Mouse (Mus musculus): ENCODE results near the gene Naalad2. TPM values are rescaled to one million over a fixed set of nuclear protein-coding genes. Genes with fewer than 3 reads are reported as not detected.
"Not testable (repeated sequence)": the region's sequence is repeated elsewhere in the genome, so short reads cannot be mapped to it uniquely, and the experiment has no call there.

The Naalad2 gene
- total RNA-seq (2014; rRNA removed; ENCODE audit: low replicate concordance) (3.0 and 15.8 TPM in 2 replicates), polyA plus RNA-seq (2015; fragmentation: Nextera tagmentation; extraction: Ambion mirVana) (4.5 and 4.7 TPM in 2 replicates)

GRCm38 (mm10) chr9:18402895-18403294, at the start of gene Naalad2:
Gene Naalad2, minus strand, starts transcription at chr9:18402995.
- not testable (repeated sequence) for DNase-seq (ENCODE audit: low spot score); ATAC-seq (ENCODE audit: insufficient read depth, low read depth); H3K4me1 ChIP-seq (ENCODE audit: control insufficient read depth, insufficient read depth); H3K9ac ChIP-seq (replicated peaks; ENCODE audit: low read depth, low read length); H3K4me3 ChIP-seq (ENCODE audit: low read depth, low read length); H3K9me3 ChIP-seq (replicated peaks; ENCODE audit: control insufficient read depth, low read length); H3K36me3 ChIP-seq (replicated peaks; ENCODE audit: control insufficient read depth, insufficient read depth, low read length); H3K27ac ChIP-seq (ENCODE audit: low read depth); H3K4me2 ChIP-seq (ENCODE audit: low read depth, low read length); H3K27me3 ChIP-seq (ENCODE audit: control insufficient read depth, insufficient read depth, low read length)
- whole genome bisulfite sequencing = 63% methylated on average over 2 of the region's 2 CpGs

GRCm38 (mm10) chr9:18431687-18432086, 28.9 kb upstream of the Naalad2 start:
- DNase-seq (ENCODE audit: low spot score) (no peak), ATAC-seq (ENCODE audit: insufficient read depth, low read depth) (no peak)
- Histone ChIP-seq H3K4me3 (ENCODE audit: low read depth, low read length) (no peak overlapping the region), H3K4me2 (ENCODE audit: low read depth, low read length) (no peak overlapping the region), H3K9me3 (replicated peaks; ENCODE audit: control insufficient read depth, low read length) (no peaks in the 10 kb centered on the region), H3K36me3 (replicated peaks; ENCODE audit: control insufficient read depth, insufficient read depth, low read length) (no peaks in the 10 kb centered on the region), H3K9ac (replicated peaks; ENCODE audit: low read depth, low read length) (no peak overlapping the region), H3K4me1 (ENCODE audit: control insufficient read depth, insufficient read depth) (no peaks in the 10 kb centered on the region), H3K27me3 (ENCODE audit: control insufficient read depth, insufficient read depth, low read length) (no peaks in the 10 kb centered on the region), H3K27ac (ENCODE audit: low read depth) (no peak overlapping the region)
- WGBS = 53% methylated on average over 10 of the region's 10 CpGs
- TF ChIP-seq EP300 (IDR thresholded peaks at IDR 0.05; ENCODE audit: low read depth) (no peak), CTCF (IDR thresholded peaks at IDR 0.05; ENCODE audit: low read depth) (no peak)

GRCm38 (mm10) chr9:18430354-18430753, 27.6 kb upstream of the Naalad2 start, which contains the start of gene Mbd3l2:
Gene Mbd3l2, plus strand, starts transcription at chr9:18430654.
- Histone ChIP-seq H3K27ac (ENCODE audit: low read depth) (no peak within 1 kb of the TSS), H3K4me3 (ENCODE audit: low read depth, low read length) (no peak within 1 kb of the TSS), H3K9ac (replicated peaks; ENCODE audit: low read depth, low read length) (no peak within 1 kb of the TSS), H3K36me3 (replicated peaks; ENCODE audit: control insufficient read depth, insufficient read depth, low read length) (no peaks in the 10 kb centered on the region), H3K4me1 (ENCODE audit: control insufficient read depth, insufficient read depth) (no peaks in the 10 kb centered on the region), H3K27me3 (ENCODE audit: control insufficient read depth, insufficient read depth, low read length) (no peaks in the 10 kb centered on the region), H3K4me2 (ENCODE audit: low read depth, low read length) (no peak within 1 kb of the TSS), H3K9me3 (replicated peaks; ENCODE audit: control insufficient read depth, low read length) (no peaks in the 10 kb centered on the region)
- TF ChIP-seq CTCF (IDR thresholded peaks at IDR 0.05; ENCODE audit: low read depth) (no peak), EP300 (IDR thresholded peaks at IDR 0.05; ENCODE audit: low read depth) (no peak)
- ATAC-seq (ENCODE audit: insufficient read depth, low read depth) (no peak), DNase-seq (ENCODE audit: low spot score) (no peak)

- not testable (repeated sequence) for H3K9ac ChIP-seq (replicated peaks; ENCODE audit: low read depth, low read length); H3K9me3 ChIP-seq (replicated peaks; ENCODE audit: control insufficient read depth, low read length); H3K4me2 ChIP-seq (ENCODE audit: low read depth, low read length); ATAC-seq (ENCODE audit: insufficient read depth, low read depth); H3K4me1 ChIP-seq (ENCODE audit: control insufficient read depth, insufficient read depth); H3K27me3 ChIP-seq (ENCODE audit: control insufficient read depth, insufficient read depth, low read length); H3K4me3 ChIP-seq (ENCODE audit: low read depth, low read length); DNase-seq (ENCODE audit: low spot score); H3K27ac ChIP-seq (ENCODE audit: low read depth); H3K36me3 ChIP-seq (replicated peaks; ENCODE audit: control insufficient read depth, insufficient read depth, low read length)
- 64% methylated on average over 4 of the region's 4 CpGs for WGBS
Measured at GRCm38 (mm10) chr9:18412371-18412770, 9.6 kb upstream of the Naalad2 start.

DNA sequence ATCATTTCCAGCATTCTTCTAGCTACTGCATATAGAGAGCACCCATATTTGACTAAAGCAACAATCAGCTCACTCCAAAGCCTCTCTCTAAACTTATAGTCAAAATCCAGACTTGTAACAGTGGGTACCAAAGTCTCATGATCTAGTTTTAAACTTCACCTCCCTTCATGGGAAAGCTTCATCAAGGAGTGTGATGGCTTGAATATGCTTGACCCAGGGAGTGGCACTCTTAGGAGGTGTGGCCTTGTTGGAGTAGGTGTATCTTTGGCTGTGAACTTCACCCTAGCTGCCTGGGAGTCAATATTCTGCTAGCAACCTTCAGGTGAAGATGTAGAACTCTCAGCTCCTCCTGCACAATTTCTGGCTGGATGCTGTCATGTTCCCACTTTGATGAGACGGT, 1.3 kb upstream of the Naalad2 start, which contains the start of gene Ubtfl1:
Gene Ubtfl1 (plus strand): TSS at position 301 of the 400 bp plus-strand sequence.
- Histone ChIP-seq H3K27me3 (ENCODE audit: control insufficient read depth, insufficient read depth, low read length) (no peaks in the 10 kb centered on the region), H3K4me3 (ENCODE audit: low read depth, low read length) (no peak within 1 kb of the TSS), H3K9me3 (replicated peaks; ENCODE audit: control insufficient read depth, low read length) (no peaks in the 10 kb centered on the region), H3K4me2 (ENCODE audit: low read depth, low read length) (no peak within 1 kb of the TSS), H3K4me1 (ENCODE audit: control insufficient read depth, insufficient read depth) (no peaks in the 10 kb centered on the region), H3K27ac (ENCODE audit: low read depth) (no peak within 1 kb of the TSS), H3K9ac (replicated peaks; ENCODE audit: low read depth, low read length) (no peak within 1 kb of the TSS), H3K36me3 (replicated peaks; ENCODE audit: control insufficient read depth, insufficient read depth, low read length) (no peaks in the 10 kb centered on the region)
- ATAC-seq (ENCODE audit: insufficient read depth, low read depth) = no peak
- 61% methylated on average over 1 of the region's 1 CpGs for WGBS
- no peak for DNase-seq (ENCODE audit: low spot score)
- TF ChIP-seq EP300 (IDR thresholded peaks at IDR 0.05; ENCODE audit: low read depth) (no peak), CTCF (IDR thresholded peaks at IDR 0.05; ENCODE audit: low read depth) (no peak)

DNA sequence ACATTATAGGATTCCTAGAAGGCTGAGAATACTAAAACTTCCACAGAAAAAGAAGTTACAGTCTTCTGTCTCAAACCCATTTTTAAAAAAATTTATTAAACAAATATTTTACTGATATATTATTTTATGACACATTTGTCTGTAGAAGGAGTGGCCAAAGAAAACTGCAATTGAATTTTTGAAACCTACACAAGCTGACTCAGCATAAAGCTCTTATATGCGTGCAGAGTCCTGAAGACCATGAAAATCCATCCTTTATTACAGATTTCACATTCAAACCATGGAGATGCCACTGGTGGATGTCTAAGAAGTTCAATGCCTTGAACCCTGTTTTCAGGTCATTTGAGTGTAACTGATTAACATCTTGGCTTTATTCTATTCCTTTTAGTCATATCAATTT, 3.2 kb downstream of the Naalad2 start:
- Histone ChIP-seq H3K36me3 (replicated peaks; ENCODE audit: control insufficient read depth, insufficient read depth, low read length) (no peaks in the 10 kb centered on the region), H3K4me3 (ENCODE audit: low read depth, low read length) (no peak overlapping the region), H3K27me3 (ENCODE audit: control insufficient read depth, insufficient read depth, low read length) (no peaks in the 10 kb centered on the region), H3K4me1 (ENCODE audit: control insufficient read depth, insufficient read depth) (no peaks in the 10 kb centered on the region), H3K27ac (ENCODE audit: low read depth) (no peak overlapping the region), H3K9me3 (replicated peaks; ENCODE audit: control insufficient read depth, low read length) (no peaks in the 10 kb centered on the region), H3K4me2 (ENCODE audit: low read depth, low read length) (no peak overlapping the region), H3K9ac (replicated peaks; ENCODE audit: low read depth, low read length) (no peak overlapping the region)
- no peak for DNase-seq (ENCODE audit: low spot score)
- TF ChIP-seq CTCF (IDR thresholded peaks at IDR 0.05; ENCODE audit: low read depth) = no peak
- no peak for TF ChIP-seq EP300 (IDR thresholded peaks at IDR 0.05; ENCODE audit: low read depth)
- WGBS = 71% methylated on average over 1 of the region's 1 CpGs
- ATAC-seq (ENCODE audit: insufficient read depth, low read depth) = no peak
